Mouse (Mus musculus): Measurements from ENCODE around the gene Ptprn. TPM values are rescaled to one million over a fixed set of nuclear protein-coding genes. Genes with fewer than 3 reads are reported as not detected.
A peak's percentile ranks its signal among the peaks of the same experiment; 100 is the strongest.

The Ptprn gene
- polyA plus RNA-seq, 1 experiment, result 67.6 TPM

DNA sequence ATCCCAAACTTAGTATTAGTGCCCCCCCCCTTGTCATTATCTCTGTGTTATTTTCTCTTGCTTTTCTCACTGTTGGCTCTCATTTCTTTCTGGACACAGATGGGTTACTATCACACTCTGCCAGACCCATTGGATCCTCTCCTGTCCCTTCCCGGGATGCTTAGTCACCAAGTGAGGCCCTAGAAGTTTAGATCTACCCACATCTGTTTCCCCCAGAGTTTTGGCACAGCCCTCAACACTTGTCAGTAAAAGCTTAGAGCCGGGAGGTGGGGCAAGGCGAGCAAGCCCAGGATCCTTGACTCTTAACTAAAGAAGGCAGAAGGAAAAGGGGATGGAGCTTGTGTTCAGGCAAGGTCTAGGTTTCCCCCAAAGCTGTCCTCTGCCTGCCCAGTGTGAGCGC, 35.1 kb downstream of the Ptprn start:
- H3K4me3 ChIP-seq (ENCODE audit: insufficient read depth, low read length), result no peak overlapping the region
- no peak overlapping the region for H3K27ac ChIP-seq (ENCODE audit: insufficient read depth, low read length)
- H3K4me1 ChIP-seq (ENCODE audit: control insufficient read depth, insufficient read depth, low read length), result no peaks in the 10 kb centered on the region; the same call in 1 of the 2 replicates
- no peak for TF ChIP-seq POLR2A (IDR thresholded peaks at IDR 0.05; ENCODE audit: low read depth, low read length)
- no peak for TF ChIP-seq CTCF (IDR thresholded peaks at IDR 0.05; ENCODE audit: borderline replicate concordance, insufficient read depth, low read length)

DNA sequence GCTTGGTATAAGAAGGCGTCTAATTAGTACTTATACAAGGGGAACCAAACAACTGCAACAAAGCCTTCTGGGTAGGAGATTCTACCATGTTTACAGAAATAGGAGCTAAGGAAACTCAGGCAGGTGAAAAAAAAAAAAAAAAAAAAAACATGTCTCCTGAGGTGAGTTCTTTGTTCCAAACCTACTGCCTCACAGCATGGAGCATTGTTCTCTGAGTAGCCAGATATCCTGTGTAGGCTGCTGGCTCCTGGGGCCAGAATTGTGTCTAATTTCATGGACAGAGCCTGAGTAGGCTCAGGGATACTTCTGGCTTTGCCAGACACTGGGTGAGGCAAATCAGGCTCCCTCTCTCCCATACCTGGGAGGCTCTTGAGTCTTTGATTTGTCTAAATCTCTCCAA, 36.6 kb downstream of the Ptprn start:
- Histone ChIP-seq H3K27ac (ENCODE audit: insufficient read depth, low read length) (no peak overlapping the region), H3K4me3 (ENCODE audit: insufficient read depth, low read length) (no peak overlapping the region), H3K4me1 (ENCODE audit: control insufficient read depth, insufficient read depth, low read length) (no peaks in the 10 kb centered on the region; the same call in 1 of the 2 replicates)
- no peak for TF ChIP-seq CTCF (IDR thresholded peaks at IDR 0.05; ENCODE audit: borderline replicate concordance, insufficient read depth, low read length)

DNA sequence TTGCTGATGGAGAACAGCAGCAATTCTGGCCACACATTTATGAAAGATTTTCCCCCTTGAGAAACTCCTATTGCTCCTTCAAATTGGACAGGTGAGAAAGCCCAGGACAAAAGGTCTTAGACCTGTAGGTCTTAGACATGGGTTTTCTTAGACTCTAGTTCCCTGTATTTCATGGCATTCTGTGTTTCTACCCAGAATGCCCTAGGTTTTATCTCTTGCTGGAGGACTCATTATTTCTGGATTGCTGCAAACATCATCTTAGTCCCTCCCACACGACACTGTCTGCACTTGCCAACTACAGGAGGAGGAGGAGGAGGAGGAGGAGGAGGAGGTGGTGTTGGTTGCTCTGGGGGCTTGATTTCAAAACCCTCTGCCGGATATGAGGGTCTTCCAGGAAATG, 38.2 kb downstream of the Ptprn start:
- Histone ChIP-seq H3K4me3 (ENCODE audit: insufficient read depth, low read length) (no peak overlapping the region), H3K4me1 (ENCODE audit: control insufficient read depth, insufficient read depth, low read length) (peaks cover 4% of the 10 kb centered on the region; the same call in 1 of the 2 replicates), H3K27ac (ENCODE audit: insufficient read depth, low read length) (no peak overlapping the region)
- TF ChIP-seq POLR2A (IDR thresholded peaks at IDR 0.05; ENCODE audit: low read depth, low read length), result no peak

DNA sequence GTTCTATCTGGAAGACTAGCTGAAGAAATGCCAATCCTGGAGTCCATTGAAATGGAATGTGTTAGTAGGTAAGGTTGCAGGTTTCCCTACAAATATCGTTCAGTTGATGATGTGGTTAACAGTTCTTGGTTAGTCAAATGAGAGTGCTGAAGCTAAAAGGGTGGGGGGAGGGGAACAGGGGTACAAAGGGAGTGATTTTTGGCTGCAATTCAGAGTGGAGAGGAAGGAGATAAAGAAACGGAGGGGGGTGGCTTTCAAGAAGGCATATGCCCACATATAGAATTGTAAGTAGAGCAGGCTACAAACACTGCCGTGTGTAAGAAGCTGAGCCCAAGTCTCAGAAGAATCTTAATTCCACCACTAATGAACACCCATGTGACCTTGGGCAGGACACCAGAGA, 38.8 kb downstream of the Ptprn start:
- TF ChIP-seq CTCF (IDR thresholded peaks at IDR 0.05; ENCODE audit: borderline replicate concordance, insufficient read depth, low read length) (no peak), POLR2A (IDR thresholded peaks at IDR 0.05; ENCODE audit: low read depth, low read length) (no peak)
- peaks cover 4% of the 10 kb centered on the region; the same call in 1 of the 2 replicates for H3K4me1 ChIP-seq (ENCODE audit: control insufficient read depth, insufficient read depth, low read length)
- H3K27ac ChIP-seq (ENCODE audit: insufficient read depth, low read length), result no peak overlapping the region
- H3K4me3 ChIP-seq (ENCODE audit: insufficient read depth, low read length), result no peak overlapping the region

DNA sequence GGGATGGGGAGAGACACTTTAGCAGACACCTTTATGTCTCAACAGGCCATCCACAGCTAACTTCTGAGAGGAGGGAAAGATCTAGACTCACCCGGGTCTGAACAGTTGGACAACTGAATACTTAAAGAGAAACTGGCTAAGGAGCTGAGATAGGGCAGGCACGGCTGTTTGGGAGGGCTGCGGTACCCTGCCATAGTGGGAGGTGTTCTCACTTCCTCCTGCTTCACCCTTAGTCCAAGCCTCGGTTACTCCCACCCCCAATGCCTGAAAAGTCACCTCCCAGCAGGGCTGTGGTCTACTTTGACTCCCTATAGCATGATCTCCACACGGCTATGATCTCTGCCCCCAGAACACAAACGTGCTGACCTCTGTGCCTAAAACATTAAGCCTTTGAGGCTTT, 40.8 kb downstream of the Ptprn start:
- H3K4me3 ChIP-seq (ENCODE audit: insufficient read depth, low read length), result no peak overlapping the region
- no peak overlapping the region for H3K27ac ChIP-seq (ENCODE audit: insufficient read depth, low read length)
- H3K4me1 ChIP-seq (ENCODE audit: control insufficient read depth, insufficient read depth, low read length), result peaks cover 4% of the 10 kb centered on the region; the same call in 1 of the 2 replicates
- TF ChIP-seq CTCF (IDR thresholded peaks at IDR 0.05; ENCODE audit: borderline replicate concordance, insufficient read depth, low read length) (no peak), POLR2A (IDR thresholded peaks at IDR 0.05; ENCODE audit: low read depth, low read length) (no peak)

DNA sequence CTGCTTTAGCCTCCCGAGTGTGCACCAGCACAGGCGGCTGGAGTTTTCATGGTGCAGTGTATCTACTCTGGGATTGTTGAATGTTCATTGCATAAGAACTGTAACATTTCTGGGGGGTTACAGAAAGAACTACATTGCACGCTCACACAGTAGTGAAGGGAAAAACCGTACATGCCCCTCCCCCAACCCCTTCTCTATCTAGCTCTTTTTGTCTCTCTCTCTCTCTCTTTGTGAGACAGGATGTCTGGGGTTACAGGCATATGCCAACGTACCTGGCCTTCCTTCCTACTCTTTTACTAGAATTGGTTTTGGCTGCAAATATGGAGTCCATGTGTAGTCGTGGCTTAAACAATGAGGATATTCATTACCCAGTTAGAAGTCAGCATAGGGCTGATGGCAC, 41.4 kb downstream of the Ptprn start:
- TF ChIP-seq CTCF (IDR thresholded peaks at IDR 0.05; ENCODE audit: borderline replicate concordance, insufficient read depth, low read length) (no peak), POLR2A (IDR thresholded peaks at IDR 0.05; ENCODE audit: low read depth, low read length) (no peak)
- H3K4me3 ChIP-seq (ENCODE audit: insufficient read depth, low read length), result no peak overlapping the region
- no peak overlapping the region for H3K27ac ChIP-seq (ENCODE audit: insufficient read depth, low read length)
- H3K4me1 ChIP-seq (ENCODE audit: control insufficient read depth, insufficient read depth, low read length), result peaks cover 4% of the 10 kb centered on the region; the same call in 1 of the 2 replicates

DNA sequence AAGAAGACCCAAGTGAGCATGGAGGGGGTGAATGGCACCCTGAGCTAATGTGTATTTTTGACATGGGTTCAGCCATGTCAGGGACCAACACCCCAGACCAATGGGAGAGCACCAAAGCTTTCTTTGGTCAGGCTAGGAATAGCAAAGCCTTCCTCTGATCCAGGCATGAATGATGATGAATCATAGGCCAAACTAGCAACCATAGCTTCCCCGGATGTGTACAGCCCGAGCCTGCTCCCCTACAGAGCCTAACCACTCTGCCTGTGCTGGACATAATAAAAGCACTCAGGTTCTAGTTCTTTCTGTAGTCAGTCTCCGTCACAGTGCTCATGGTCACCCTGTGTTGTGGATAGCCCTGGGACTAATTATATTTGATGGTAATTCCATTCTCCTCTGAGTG, 42.8 kb downstream of the Ptprn start:
- H3K4me1 ChIP-seq (ENCODE audit: control insufficient read depth, insufficient read depth, low read length), result peaks cover 4% of the 10 kb centered on the region; the same call in 1 of the 2 replicates
- H3K4me3 ChIP-seq (ENCODE audit: insufficient read depth, low read length), result no peak overlapping the region
- TF ChIP-seq CTCF (IDR thresholded peaks at IDR 0.05; ENCODE audit: borderline replicate concordance, insufficient read depth, low read length), result no peak
- TF ChIP-seq POLR2A (IDR thresholded peaks at IDR 0.05; ENCODE audit: low read depth, low read length), result no peak
- no peak overlapping the region for H3K27ac ChIP-seq (ENCODE audit: insufficient read depth, low read length)

DNA sequence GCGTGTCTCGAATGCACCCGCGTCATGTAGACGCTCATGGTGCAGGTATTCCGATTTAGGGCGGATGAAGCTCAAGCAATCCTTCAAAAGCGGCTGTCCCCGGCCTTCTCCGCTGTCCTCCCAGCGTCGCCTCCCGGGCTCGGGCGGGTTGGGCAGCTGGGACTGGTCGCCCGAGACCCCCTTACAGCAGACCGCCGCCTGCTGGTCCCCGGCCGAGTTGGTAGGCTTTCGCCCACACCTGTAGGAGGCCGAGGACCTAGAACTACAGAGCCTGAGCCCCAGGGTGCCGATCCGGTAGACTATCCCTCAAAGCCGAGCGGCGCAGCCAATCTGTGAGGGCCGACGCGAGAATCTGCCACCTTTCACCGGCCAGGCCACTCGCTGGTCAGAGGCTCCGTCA, 44.8 kb downstream of the Ptprn start, which contains the start of gene Tuba4a:
TSS of gene Tuba4a (minus strand) at position 335 of the 400 bp plus-strand sequence.
- TF ChIP-seq POLR2A (IDR thresholded peaks at IDR 0.05; ENCODE audit: low read depth, low read length) (no peak), CTCF (IDR thresholded peaks at IDR 0.05; ENCODE audit: borderline replicate concordance, insufficient read depth, low read length) (no peak)
- no peak within 1 kb of the TSS for H3K27ac ChIP-seq (ENCODE audit: insufficient read depth, low read length)

DNA sequence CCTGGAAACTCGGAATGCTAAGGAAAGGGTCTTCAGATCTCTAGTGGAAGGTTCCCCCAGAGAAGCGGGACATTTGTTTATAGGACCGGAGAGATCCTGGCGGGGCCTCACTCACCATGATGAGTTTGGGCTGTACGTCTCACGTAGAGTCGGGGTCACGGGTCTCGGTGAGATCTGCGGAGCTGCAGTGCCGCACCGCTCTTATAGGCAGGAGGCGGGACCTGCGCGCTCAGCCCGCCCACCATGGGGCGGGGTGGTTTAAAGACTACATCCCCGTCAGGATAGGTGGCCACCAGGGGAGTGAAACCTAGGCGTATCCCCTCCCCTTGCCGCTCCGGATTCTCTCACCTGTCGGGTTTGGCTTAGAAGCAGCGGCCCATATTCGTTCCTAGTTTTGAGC, 45.2 kb downstream of the Ptprn start:
- peaks cover 4% of the 10 kb centered on the region; the same call in 1 of the 2 replicates for H3K4me1 ChIP-seq (ENCODE audit: control insufficient read depth, insufficient read depth, low read length)
- no peak overlapping the region for H3K27ac ChIP-seq (ENCODE audit: insufficient read depth, low read length)
- peak overlapping the region; percentile 57 for H3K4me3 ChIP-seq (ENCODE audit: insufficient read depth, low read length)
- TF ChIP-seq POLR2A (IDR thresholded peaks at IDR 0.05; ENCODE audit: low read depth, low read length), result peak; percentile 99
- no peak for TF ChIP-seq CTCF (IDR thresholded peaks at IDR 0.05; ENCODE audit: borderline replicate concordance, insufficient read depth, low read length)

More for the DNA sequence above, 44.8 kb downstream of the Ptprn start, which contains the start of gene Tuba4a:
- peak within 1 kb of the TSS; percentile 57 for H3K4me3 ChIP-seq (ENCODE audit: insufficient read depth, low read length)
- H3K4me1 ChIP-seq (ENCODE audit: control insufficient read depth, insufficient read depth, low read length), result peaks cover 4% of the 10 kb centered on the region; the same call in 1 of the 2 replicates

DNA sequence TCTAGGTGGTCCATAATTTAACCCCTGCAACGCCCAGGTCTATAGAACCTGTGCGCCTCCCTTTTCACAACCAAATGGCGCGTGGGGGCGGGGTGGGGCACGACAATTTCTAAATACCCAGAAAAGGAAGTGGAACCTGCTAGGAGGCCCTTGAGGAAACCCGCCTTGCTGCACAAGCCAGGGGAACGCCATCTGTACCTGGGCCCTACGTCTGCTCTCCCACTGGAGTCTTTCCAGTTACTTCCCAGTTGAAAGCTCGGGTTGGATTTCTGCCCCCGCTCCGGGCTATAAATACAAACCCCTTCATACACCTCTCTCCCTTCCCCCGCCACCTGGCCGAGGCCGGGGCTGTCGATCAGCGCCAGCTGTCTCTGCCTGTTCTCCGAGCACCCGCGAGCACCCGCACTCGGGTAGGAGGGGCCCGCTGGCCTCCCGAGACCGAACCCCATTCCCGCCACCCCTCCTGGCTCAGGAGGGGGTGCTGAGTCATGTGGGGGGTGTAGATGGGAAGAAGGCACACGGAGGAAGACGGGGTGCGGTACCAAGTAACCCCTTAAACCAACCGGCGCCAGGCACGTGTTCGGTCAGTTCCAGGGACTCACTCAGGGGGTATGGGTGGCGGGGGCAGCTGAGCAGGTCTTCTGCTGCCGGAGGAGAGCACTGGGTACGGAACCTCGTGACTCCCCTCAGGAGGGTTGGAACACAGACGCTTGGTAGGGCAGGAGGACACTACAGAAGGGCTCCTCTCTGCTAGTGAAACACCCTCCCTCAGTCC, 45.9 kb downstream of the Ptprn start:
- Histone ChIP-seq H3K4me1 (ENCODE audit: control insufficient read depth, insufficient read depth, low read length) (peaks cover 4% of the 10 kb centered on the region; the same call in 1 of the 2 replicates), H3K4me3 (ENCODE audit: insufficient read depth, low read length) (peak overlapping the region; percentile 57), H3K27ac (ENCODE audit: insufficient read depth, low read length) (no peak overlapping the region)
- TF ChIP-seq CTCF (IDR thresholded peaks at IDR 0.05; ENCODE audit: borderline replicate concordance, insufficient read depth, low read length) (no peak), POLR2A (IDR thresholded peaks at IDR 0.05; ENCODE audit: low read depth, low read length) (no peak)

Data from embryonic fibroblast, embryonic 13.5 days (primary cell).